Mouse (Mus musculus) hindbrain, embryonic 12.5 days (tissue): ENCODE data around the gene Frmpd1. TPM values are rescaled to one million over a fixed set of nuclear protein-coding genes. Genes with fewer than 3 reads are reported as not detected.

Experiments used
- ATAC-seq: fragments of 200-750 bp; cut with Nextera tagmentation; 2 replicates; pipeline ENCODE4 v1.8.0; 2017; ENCODE audit warnings: moderate TSS enrichment; ENCODE audit not compliant: low FRiP score
- H3K27ac ChIP-seq: fragments of 300-500 bp; sonication (generic); 2 replicates; pipeline ENCODE4 v1.5.1; 2016; ENCODE audit warnings: mild to moderate bottlenecking
- H3K27me3 ChIP-seq: fragments of 300-500 bp; sonication (generic); 2 replicates; pipeline ENCODE4 v1.6.1; 2016; ENCODE audit warnings: mild to moderate bottlenecking
- H3K36me3 ChIP-seq: fragments of 300-500 bp; sonication (generic); 2 replicates; pipeline ENCODE4 v1.6.1; 2016; ENCODE audit warnings: mild to moderate bottlenecking
- H3K4me1 ChIP-seq: fragments of 300-500 bp; sonication (generic); 2 replicates; pipeline ENCODE4 v1.6.1; 2016
- H3K4me2 ChIP-seq: fragments of 300-500 bp; sonication (generic); replicated peaks from 2 replicates; pipeline ENCODE4 v1.6.1; 2016; ENCODE audit warnings: mild to moderate bottlenecking
- H3K4me3 ChIP-seq: fragments of 300-500 bp; sonication (generic); 2 replicates; pipeline ENCODE4 v1.5.1; 2016; ENCODE audit warnings: mild to moderate bottlenecking
- H3K9ac ChIP-seq: fragments of 300-500 bp; sonication (generic); 2 replicates; pipeline ENCODE4 v1.6.1; 2016; ENCODE audit warnings: mild to moderate bottlenecking, moderate library complexity
- H3K9me3 ChIP-seq: fragments of 300-500 bp; sonication (generic); replicated peaks from 2 replicates; pipeline ENCODE4 v1.6.1; 2016; ENCODE audit warnings: mild to moderate bottlenecking
- WGBS: fragments of 180-500 bp; shearing (Covaris S2); methylation state at CpG from one replicate; pipeline ENCODE4 v1.1.7; 2016; 5-methylcytosine and 5-hydroxymethylcytosine counted together
- polyA plus RNA-seq: library from polyadenylated mRNA; unstranded; fragments of >200 nt; fragmentation: Nextera tagmentation; extraction: Ambion mirVana; gene quantifications from 2 replicates; pipeline ENCODE4 v1.2.1, GENCODE M21; 2016

Frmpd1 gene
- polyA plus RNA-seq, 1 experiment from 2014 or later, result 2.0 TPM

GRCm38 (mm10) chr4:45242163-45242562 lies 57.5 kb downstream of the Frmpd1 start:
- H3K27ac ChIP-seq, result no peak overlapping the region
- no peak overlapping the region for H3K4me3 ChIP-seq
- no peaks in the 10 kb centered on the region for H3K27me3 ChIP-seq
- H3K4me1 ChIP-seq, result 0 out of 2 replicates have a peak, but pooled peaks cover 3% of the 10 kb centered on the region
- no peak overlapping the region for H3K9ac ChIP-seq
- H3K9me3 ChIP-seq, result no peaks in the 10 kb centered on the region
- no peak overlapping the region for H3K4me2 ChIP-seq
- 88% methylated on average over 7 of the region's 7 CpGs for WGBS
- ATAC-seq, result no peak
- H3K36me3 ChIP-seq, result no peaks in the 10 kb centered on the region

DNA sequence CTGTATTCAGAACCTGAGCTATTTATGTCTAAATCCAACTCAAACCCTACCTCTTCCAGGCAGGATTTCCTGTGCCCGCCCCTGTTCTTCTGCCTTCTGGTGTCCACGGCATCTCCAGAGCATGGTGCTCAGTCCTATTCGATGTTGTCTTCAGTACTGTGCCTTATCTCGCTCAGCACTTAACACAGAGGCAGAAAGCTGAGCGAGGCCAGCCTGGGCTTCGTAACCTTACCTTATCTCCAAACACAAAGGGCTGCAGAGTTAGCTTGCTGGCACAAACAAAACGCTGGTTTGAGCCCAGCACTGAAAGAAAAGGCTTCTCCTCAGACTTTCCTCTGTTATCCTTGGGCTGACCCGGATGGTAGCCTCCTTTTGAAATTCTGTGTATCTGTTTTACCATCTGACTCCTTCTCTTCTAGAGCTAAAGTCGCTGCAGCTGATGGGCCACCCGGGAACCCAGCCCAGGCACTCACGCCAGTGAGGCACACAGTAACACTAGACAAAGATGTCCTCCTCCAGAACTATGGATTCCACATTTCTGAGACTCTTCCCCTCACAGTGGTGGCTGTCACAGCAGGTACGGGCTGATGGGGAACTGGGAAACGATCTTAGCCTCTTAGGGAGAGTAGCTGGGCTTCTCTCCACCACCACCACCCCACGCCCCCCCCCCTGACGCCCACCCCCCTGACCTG lies 58.7 kb downstream of the Frmpd1 start:
- ATAC-seq, result no peak
- Histone ChIP-seq H3K27me3 (no peaks in the 10 kb centered on the region), H3K9ac (no peak overlapping the region), H3K9me3 (no peaks in the 10 kb centered on the region), H3K4me3 (no peak overlapping the region), H3K4me1 (0 out of 2 replicates have a peak, but pooled peaks cover 3% of the 10 kb centered on the region), H3K4me2 (no peak overlapping the region), H3K27ac (no peak overlapping the region), H3K36me3 (no peaks in the 10 kb centered on the region)
- 63% methylated on average over 15 of the region's 15 CpGs for WGBS

DNA sequence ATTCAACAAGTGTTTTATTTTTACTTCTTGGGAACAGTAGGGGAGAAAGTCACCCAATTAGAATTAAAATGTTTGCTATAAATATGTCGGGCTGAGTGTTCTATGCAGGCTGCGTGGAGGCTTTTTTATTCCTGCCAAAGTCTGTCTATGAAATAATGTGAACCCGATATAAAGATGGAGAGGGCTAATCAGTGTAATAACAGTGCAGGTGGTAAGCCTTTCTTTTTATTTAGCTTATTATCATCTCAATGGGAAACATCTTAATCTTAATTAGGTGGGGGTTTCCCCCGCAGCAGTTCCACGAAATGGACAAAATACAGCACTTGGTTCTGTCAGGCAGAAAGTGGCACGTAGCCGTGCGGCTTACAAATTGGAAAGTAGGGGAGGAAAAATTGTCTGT lies 66.6 kb downstream of the Frmpd1 start:
- H3K27ac ChIP-seq, result no peak overlapping the region
- no peaks in the 10 kb centered on the region for H3K9me3 ChIP-seq
- peaks cover 20% of the 10 kb centered on the region for H3K4me1 ChIP-seq
- no peak overlapping the region for H3K9ac ChIP-seq
- H3K36me3 ChIP-seq, result no peaks in the 10 kb centered on the region
- WGBS, result 64% methylated on average over 8 of the region's 8 CpGs
- H3K27me3 ChIP-seq, result peaks cover 3% of the 10 kb centered on the region; the same call in 1 of the 2 replicates
- H3K4me3 ChIP-seq, result no peak overlapping the region
- H3K4me2 ChIP-seq, result no peak overlapping the region
- no peak for ATAC-seq

- Histone ChIP-seq H3K4me3 (no peak overlapping the region), H3K4me2 (no peak overlapping the region), H3K9ac (no peak overlapping the region), H3K27me3 (peaks cover 3% of the 10 kb centered on the region; the same call in 1 of the 2 replicates), H3K4me1 (peaks cover 20% of the 10 kb centered on the region), H3K36me3 (no peaks in the 10 kb centered on the region), H3K9me3 (no peaks in the 10 kb centered on the region), H3K27ac (no peak overlapping the region)
- WGBS, result 49% methylated on average over 9 of the region's 9 CpGs
- no peak for ATAC-seq
Observed at GRCm38 (mm10) chr4:45252861-45253262, 68.2 kb downstream of the Frmpd1 start.

- ATAC-seq, result no peak
- no peak overlapping the region; the same call in 1 of the 2 replicates for H3K27ac ChIP-seq
- no peak overlapping the region for H3K9ac ChIP-seq
- H3K27me3 ChIP-seq, result peaks cover 3% of the 10 kb centered on the region; the same call in 1 of the 2 replicates
- 36% methylated on average over 11 of the region's 11 CpGs for WGBS
- no peaks in the 10 kb centered on the region for H3K36me3 ChIP-seq
- peaks cover 20% of the 10 kb centered on the region for H3K4me1 ChIP-seq
- no peaks in the 10 kb centered on the region for H3K9me3 ChIP-seq
- no peak overlapping the region for H3K4me3 ChIP-seq
- H3K4me2 ChIP-seq, result no peak overlapping the region
Observed at GRCm38 (mm10) chr4:45253839-45254601, 69.3 kb downstream of the Frmpd1 start.

GRCm38 (mm10) chr4:45259232-45259832 lies 74.7 kb downstream of the Frmpd1 start:
- peaks cover 5% of the 10 kb centered on the region; the same call in 1 of the 2 replicates for H3K4me1 ChIP-seq
- peaks cover 3% of the 10 kb centered on the region; the same call in 1 of the 2 replicates for H3K27me3 ChIP-seq
- H3K9ac ChIP-seq, result no peak overlapping the region
- H3K36me3 ChIP-seq, result no peaks in the 10 kb centered on the region
- ATAC-seq, result no peak
- WGBS, result 70% methylated on average over 4 of the region's 4 CpGs
- H3K9me3 ChIP-seq, result no peaks in the 10 kb centered on the region
- no peak overlapping the region for H3K4me3 ChIP-seq
- no peak overlapping the region for H3K4me2 ChIP-seq
- no peak overlapping the region for H3K27ac ChIP-seq

DNA sequence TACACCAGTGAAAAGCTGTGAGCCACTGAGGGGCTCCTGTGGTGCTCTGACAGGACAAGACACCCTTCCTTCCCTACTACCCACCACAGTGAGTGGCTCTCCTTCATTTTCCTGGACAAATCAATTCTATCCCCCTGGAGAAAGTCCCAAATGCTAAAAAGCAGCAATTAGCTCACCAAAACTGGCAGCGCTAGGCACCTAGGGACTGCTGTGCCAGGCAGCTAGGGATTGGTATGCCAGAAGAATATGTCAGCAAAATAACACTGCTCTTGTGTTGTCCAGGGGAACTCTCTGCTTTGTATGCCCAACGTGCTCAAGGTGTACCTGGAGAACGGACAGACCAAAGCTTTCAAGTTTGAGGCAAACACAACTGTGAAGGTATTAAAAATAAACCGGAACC lies 76.9 kb downstream of the Frmpd1 start:
- Histone ChIP-seq H3K9me3 (no peaks in the 10 kb centered on the region), H3K27ac (no peak overlapping the region), H3K36me3 (no peaks in the 10 kb centered on the region), H3K9ac (no peak overlapping the region), H3K4me2 (no peak overlapping the region), H3K4me1 (no peaks in the 10 kb centered on the region), H3K4me3 (no peak overlapping the region), H3K27me3 (no peaks in the 10 kb centered on the region)
- WGBS, result 96% methylated on average over 4 of the region's 4 CpGs
- ATAC-seq, result no peak

GRCm38 (mm10) chr4:45267883-45268282 lies 83.2 kb downstream of the Frmpd1 start:
- H3K27ac ChIP-seq, result no peak overlapping the region
- H3K4me3 ChIP-seq, result no peak overlapping the region
- H3K9ac ChIP-seq, result no peak overlapping the region
- ATAC-seq, result no peak
- H3K4me1 ChIP-seq, result peaks cover 6% of the 10 kb centered on the region
- no peaks in the 10 kb centered on the region for H3K9me3 ChIP-seq
- H3K4me2 ChIP-seq, result no peak overlapping the region
- 71% methylated on average over 3 of the region's 3 CpGs for WGBS
- no peaks in the 10 kb centered on the region for H3K36me3 ChIP-seq
- H3K27me3 ChIP-seq, result no peaks in the 10 kb centered on the region

- H3K4me3 ChIP-seq, result no peak overlapping the region
- peak overlapping the region; percentile 50; the same call in 1 of the 2 replicates for H3K27ac ChIP-seq
- ATAC-seq, result peak; percentile 67
- no peaks in the 10 kb centered on the region; the same call in 1 of the 2 replicates for H3K27me3 ChIP-seq
- H3K4me2 ChIP-seq, result no peak overlapping the region
- H3K9me3 ChIP-seq, result no peaks in the 10 kb centered on the region
- no peak overlapping the region for H3K9ac ChIP-seq
- 66% methylated on average over 10 of the region's 10 CpGs for WGBS
- peaks cover 6% of the 10 kb centered on the region for H3K4me1 ChIP-seq
- H3K36me3 ChIP-seq, result no peaks in the 10 kb centered on the region
Observed at GRCm38 (mm10) chr4:45271041-45271452, 86.4 kb downstream of the Frmpd1 start.

- Histone ChIP-seq H3K27me3 (no peaks in the 10 kb centered on the region; the same call in 1 of the 2 replicates), H3K27ac (no peak overlapping the region), H3K9ac (no peak overlapping the region), H3K36me3 (no peaks in the 10 kb centered on the region), H3K9me3 (no peaks in the 10 kb centered on the region), H3K4me2 (no peak overlapping the region), H3K4me1 (peaks cover 6% of the 10 kb centered on the region), H3K4me3 (no peak overlapping the region)
- no peak for ATAC-seq
- WGBS, result 83% methylated on average over 8 of the region's 8 CpGs
Observed at GRCm38 (mm10) chr4:45275770-45276169, 91.1 kb downstream of the Frmpd1 start.

DNA sequence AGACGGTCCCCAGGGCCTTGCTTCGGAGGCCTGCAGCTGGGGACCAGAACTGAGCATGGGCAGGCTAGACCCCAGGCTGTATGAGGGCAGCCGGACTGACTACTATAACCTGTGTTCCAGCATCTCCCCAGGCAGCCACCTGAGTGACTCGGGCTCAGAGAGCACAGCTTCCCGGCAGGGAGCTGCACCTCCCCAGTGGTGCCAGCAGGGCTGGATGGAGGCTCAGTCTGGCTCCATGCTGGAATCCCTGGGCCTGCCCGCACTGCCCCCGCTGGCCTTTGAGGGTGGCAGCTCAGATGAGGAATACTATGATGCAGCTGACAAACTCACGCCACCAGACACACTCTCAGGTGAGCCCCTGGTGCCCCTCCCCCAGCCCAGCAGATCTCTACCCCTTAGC lies 94.6 kb downstream of the Frmpd1 start:
- WGBS, result 57% methylated on average over 8 of the region's 8 CpGs
- ATAC-seq, result no peak
- no peak overlapping the region for H3K27ac ChIP-seq
- H3K4me1 ChIP-seq, result no peaks in the 10 kb centered on the region
- H3K9me3 ChIP-seq, result no peaks in the 10 kb centered on the region
- H3K4me2 ChIP-seq, result no peak overlapping the region
- no peaks in the 10 kb centered on the region for H3K36me3 ChIP-seq
- no peak overlapping the region for H3K4me3 ChIP-seq
- H3K9ac ChIP-seq, result no peak overlapping the region; the same call in 1 of the 2 replicates
- no peaks in the 10 kb centered on the region; the same call in 1 of the 2 replicates for H3K27me3 ChIP-seq

- no peak overlapping the region for H3K4me2 ChIP-seq
- H3K27ac ChIP-seq, result no peak overlapping the region
- ATAC-seq, result peak; percentile 29; the same call in 1 of the 2 replicates
- no peaks in the 10 kb centered on the region for H3K27me3 ChIP-seq
- no peaks in the 10 kb centered on the region for H3K4me1 ChIP-seq
- WGBS, result 16% methylated on average over 4 of the region's 4 CpGs
- H3K4me3 ChIP-seq, result no peak overlapping the region
- H3K36me3 ChIP-seq, result no peaks in the 10 kb centered on the region
- no peaks in the 10 kb centered on the region for H3K9me3 ChIP-seq
- H3K9ac ChIP-seq, result no peak overlapping the region
Observed at GRCm38 (mm10) chr4:45279981-45280548, 95.4 kb downstream of the Frmpd1 start.
